Mouse (Mus musculus) urinary bladder, postnatal 10 days (tissue): Measurements from ENCODE around the gene Yy1.
A peak's percentile ranks its signal among the peaks of the same experiment; 100 is the strongest.

ENCODE experiments used
- DNase-seq: peaks from one replicate; pipeline ENCODE4 v3.0.0; 2022; ENCODE audit warnings: low spot score

Yy1 gene

DNA sequence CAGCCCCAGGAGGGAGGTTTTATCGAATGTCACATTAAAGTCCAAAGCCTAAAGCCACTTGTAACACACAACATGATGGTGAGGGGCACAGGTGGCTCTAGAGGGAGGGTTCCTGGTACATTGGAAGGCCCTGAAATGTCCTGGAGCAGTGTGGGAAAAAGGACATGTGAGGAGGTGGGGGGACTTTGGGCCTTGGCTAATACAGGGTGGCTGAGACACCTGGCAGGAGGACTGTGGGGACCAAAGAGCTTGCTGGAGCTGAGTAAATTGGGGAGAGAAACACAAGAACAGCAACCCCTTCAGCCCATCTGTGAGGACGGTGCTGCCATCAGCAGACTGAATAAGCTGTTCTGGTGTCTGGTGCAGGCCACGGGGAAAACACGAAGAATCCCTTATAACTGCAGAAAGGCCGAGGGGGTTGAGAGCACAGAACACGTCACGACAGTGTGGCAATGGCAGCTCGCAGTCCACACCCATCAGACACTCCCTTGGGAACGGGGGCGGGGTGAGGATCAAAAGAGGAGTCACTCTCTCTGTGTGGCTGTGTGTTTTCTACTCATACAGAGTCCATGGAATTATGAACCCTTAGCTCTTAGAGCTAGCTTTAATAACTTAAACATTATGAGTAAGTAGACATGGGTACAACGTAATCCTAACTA lies 24.4 kb upstream of the Yy1 start:
- no peak for DNase-seq

DNA sequence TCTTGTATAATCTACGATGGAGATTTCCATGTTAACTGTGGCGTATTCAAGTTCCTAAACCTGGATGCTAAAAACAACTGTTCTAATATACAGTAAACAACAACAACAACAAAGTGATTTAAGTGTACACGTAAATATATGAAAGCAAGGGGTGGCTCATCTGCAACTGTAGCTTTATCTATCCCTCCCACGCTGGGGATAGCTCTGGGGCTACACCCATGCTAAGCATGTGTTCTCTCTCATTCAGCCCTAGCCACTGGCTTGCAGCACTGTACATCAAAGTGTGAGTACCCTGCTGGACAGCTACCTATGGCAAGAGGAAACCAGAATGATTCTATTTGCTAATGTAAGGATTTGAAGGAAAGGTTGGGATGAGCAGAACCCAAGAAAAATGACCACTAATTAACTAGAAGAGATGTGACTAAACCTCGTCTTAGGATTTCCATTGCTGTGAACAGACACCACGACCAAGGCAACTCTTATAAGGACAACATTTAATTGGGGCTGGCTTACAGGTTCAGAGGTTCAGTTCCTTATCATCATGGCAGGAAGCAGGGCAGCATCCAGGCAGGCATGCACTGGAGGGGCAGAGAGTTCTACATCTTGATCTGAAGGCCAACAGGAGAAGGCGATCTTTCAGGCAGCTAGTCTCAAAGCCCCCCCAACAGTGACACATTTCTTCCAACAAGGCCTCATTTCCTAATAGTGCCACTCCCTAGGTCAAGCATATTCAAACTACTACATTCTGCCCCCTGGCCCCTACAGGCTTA lies 12.5 kb upstream of the Yy1 start:
- no peak for DNase-seq

DNA sequence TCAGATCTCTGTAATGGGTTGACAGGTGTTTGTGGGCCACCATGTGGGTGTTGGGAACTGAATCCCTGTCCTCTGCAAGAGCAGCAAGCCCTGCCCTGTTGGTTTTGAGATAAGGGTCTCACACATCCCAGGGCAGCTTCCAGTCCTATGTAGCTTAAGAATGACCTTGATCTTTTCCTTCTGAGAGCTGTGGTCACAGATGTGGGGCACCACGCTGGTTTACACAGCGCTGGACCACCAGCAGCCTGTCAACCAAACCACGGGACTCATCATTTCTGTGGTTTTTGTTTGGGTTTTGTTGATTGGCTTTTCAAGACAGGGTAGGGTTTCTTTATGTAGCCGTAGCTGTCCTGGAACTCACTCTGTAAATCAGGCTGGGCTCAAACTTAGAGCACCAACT lies 7.6 kb upstream of the Yy1 start:
- no peak for DNase-seq

DNA sequence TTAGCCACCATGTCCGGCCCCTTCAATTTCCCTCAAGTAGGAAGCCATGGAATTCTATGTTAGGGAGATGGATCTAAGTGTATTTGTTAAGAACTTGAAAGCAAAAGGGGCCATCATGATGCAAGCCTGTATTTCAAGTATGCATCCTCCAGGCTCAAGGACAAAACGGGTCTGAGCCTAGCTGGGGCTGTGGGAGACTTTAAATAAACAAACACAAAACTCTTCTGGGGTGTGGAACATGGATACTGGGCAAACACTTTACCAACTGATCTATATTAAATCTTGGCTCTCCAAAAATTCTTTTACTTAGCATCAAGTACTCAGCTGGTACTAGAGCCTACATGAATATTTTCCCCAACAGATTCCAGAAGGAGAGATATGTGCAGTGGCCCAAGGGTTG lies 5.4 kb upstream of the Yy1 start:
- DNase-seq, result no peak

DNA sequence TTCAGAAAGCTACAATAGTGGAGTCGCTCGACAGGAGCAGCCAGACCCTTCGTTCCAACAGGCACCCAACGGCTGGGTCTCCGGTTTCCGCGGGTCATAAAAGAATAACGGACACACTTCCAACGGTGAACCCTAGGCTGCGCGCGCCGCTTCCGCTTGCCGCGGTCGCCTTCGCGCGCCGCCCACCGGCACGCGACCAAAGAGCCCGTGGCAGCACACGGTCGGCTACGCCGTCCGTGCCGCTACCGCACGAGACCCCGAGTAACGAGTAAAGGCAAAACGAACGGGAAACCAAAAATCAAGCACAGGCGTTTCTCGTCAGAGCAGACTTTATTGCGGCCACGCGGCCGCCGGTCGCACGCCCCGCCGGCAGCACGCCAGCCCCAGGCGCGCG lies 624 bp upstream of the Yy1 start:
- peak; percentile 38 for DNase-seq

DNA sequence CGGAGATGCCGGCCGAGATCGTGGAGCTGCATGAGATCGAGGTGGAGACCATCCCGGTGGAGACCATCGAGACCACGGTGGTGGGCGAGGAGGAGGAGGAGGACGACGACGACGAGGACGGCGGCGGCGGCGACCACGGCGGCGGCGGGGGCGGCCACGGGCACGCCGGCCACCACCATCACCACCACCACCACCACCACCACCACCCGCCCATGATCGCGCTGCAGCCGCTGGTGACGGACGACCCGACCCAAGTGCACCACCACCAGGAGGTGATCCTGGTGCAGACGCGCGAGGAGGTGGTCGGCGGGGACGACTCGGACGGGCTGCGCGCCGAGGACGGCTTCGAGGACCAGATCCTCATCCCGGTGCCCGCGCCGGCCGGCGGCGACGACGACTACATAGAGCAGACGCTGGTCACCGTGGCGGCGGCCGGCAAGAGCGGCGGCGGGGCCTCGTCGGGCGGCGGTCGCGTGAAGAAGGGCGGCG lies 724 bp downstream of the Yy1 start:
- DNase-seq, result peak; percentile 18

DNA sequence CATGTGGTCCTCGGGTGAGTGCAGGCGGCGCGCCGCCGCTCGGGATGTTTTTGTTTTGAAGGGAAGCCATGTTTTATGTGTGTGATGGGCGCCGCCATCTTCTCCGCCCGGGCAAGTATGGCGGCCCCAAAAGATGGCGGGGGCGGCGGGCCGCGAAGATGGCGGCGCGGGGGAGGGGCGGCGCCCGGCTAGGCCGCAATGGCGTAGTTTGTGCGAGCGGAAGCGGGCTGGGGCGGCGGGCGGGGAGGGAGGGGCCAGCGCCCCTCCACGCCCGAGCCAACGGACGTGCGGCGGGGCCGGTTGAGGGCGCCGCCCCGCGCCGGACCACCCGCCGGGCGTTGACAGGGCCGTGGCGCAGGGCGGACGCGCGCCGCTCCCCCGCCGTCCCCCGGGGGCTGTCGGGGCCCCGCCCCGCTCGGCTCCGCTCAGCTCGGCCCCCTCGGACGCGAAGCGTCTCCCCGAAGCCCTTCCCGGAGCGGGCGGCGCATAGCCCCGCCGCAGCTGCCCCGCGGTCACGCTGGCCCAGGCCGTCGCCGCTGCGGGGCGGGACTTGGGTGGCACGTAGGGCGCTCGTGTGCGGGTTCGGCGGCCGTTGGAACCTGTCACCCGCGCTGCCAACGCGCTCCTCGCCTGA lies 1.4 kb downstream of the Yy1 start:
- DNase-seq, result peak; percentile 28

DNA sequence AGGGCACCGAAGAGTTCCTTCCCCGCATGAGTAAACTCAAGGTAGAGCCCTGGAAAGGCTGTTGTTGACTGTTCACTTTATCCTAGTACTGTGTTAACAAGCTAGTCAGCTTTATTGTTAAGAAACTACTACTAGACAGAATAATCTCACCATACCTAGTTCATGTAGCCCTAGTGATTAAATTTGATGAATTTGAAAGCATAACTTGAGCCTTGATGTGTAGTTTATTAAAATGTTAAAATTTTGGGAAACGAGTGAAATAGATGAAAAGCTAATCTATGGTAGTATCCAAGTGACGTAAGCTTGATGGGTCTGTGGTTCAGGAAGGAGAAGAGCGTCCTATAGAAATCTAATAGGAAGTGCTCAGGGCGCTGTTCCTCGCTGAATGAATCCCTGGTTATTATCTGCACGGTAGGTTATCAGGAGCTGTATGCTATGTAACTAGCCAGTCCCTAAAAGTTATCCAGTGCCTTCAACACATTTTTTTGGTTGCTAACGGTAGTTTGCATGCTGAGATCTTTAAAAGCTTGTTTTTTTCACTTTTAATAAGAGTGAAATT lies 2.3 kb downstream of the Yy1 start:
- DNase-seq, result no peak

DNA sequence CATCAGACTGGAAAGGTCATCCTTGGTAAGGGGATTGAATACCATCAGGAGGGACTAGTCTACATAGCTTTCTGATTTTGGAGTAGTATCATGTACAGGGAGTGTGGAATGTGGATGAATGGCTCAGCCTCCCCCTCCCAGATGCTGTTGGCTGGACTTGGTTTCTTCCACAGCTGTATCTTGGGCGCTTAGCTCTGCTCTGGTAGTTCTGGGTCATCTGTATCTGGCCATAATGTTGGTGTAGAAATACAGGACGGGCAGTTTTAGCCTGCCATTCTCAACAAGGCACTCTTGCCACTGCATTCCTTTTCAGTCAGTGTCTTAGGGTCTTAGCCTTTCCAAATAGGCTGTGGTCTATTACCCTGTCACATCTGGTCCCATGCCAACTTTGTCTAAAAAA lies 8.8 kb downstream of the Yy1 start:
- no peak for DNase-seq

DNA sequence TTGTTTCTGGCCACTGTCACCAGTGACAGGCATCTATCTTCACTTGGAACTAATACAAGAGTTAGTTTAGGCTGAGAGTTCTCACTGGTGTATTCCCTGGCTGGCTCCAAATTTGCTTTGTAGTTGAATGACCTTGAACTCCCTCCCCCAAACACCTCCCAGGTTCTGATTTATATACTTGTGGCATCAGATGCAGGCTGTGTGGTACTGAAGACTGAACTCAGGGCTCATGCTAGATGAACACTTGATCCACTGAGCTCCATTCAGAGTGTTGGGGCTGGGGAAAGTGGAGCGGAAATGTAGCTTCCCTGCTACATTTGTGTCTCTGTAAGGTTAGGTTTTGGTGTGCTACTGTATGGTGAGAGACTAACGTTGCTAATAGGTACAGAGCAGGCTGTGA lies 11.6 kb downstream of the Yy1 start:
- no peak for DNase-seq

DNA sequence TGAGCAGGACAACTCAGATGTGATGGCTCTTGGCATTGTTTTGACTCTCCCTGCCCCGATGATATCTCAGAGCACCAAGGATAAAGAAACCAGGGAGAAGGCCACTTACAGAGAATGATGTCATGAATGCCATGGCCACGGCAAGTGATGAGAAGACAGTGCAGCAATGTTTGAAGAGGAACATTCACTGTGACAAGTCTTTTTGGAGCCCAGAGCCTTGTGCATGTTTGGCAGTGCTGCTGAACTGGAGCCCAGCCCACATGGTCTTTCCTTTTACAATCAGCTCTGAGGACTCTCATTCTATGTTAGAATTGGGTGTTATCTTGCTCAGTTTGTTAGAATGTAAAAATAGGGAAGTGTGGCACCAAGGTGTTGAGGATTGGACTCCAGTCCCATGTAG lies 15.7 kb downstream of the Yy1 start:
- no peak for DNase-seq

DNA sequence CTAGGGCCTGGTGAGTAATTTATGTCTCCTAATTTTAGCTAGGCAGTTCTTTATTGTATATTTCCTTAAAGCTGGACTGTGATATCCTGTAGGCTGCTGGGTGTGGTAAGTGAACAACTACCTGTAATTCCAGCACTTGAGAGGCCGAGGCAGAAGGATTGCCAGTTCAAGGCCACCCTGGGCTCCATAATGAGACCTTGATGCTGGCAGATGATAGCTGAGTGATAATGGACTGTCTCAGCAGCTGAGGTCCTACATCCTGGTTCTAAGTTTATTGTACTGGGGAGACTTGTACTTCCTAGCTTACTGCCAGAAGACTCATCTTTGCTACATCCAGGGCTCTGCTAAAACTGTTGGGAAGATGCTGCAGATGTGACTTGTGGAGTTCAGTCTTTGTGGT lies 17.0 kb downstream of the Yy1 start:
- DNase-seq, result no peak

DNA sequence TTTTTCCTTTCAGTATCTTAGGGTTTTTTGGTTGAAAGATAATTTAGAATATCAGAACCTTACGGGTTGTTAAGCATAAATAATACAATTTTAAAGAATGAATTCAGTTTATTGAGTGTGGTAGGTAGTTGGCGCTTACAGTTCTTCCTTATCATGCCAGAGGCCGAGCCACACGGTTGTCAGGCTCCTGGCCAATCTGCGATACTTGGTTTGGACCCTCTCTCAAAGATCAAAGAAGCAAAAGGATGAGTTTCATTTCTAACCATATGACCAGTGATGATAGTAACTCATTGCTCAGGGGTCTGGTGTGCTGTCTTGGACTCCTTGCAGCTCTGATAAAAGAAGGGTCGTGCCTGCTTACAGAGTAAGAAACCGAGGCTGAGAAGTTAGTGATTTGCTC lies 17.5 kb downstream of the Yy1 start:
- DNase-seq, result no peak

DNA sequence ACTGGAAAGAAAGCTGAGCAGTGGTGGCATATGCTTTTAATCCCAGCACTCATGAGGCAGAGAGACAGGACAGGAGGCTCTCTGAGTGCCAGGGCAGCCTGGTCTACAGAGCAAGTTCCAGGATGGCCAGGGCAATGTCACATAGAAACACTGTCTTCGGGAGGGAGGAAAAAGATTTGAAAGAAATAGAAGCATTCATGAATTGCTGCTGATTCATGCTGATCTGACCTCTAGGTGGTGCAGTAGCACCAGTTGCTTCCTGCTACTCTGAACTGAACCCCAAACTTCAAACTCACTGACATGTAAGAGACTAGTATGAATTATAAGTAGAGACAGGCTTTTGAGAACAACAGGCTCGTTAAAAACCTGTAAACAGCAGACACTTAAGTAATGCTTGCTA lies 18.4 kb downstream of the Yy1 start:
- no peak for DNase-seq

DNA sequence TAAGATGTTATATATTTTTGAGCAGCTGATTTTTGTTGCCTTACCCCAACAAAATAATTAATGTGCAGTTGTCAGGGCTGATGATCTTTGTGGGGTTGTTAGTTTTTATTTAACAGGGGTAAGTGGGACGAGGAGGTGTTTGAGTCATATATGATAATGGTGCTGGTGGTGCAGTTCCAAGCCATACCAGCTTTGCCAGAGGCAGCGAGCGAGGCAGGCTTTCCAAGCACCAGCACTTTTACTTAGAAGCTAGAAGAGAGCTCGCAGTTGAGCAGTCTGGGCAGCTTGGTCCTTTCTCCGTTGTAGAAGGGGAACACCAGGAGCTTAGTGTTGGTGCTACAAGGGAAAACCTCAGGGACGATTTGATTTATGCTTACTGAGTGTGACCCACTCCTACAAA lies 19.7 kb downstream of the Yy1 start:
- DNase-seq, result no peak

DNA sequence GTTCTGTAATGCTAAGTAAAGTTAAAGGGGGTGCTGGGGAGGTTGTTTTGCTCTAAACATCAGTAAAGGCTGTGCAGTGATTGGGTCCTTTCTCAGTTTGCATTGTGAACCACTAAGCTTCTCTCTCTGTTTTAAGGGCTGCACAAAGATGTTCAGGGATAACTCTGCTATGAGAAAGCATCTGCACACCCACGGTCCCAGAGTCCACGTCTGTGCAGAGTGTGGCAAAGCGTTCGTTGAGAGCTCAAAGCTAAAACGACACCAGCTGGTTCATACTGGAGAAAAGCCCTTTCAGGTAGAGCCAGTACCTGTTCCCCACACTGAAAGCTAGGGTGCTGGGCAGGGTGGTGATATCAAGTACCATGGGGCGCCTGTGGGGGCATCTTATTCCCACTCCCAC lies 21.7 kb downstream of the Yy1 start:
- no peak for DNase-seq

DNA sequence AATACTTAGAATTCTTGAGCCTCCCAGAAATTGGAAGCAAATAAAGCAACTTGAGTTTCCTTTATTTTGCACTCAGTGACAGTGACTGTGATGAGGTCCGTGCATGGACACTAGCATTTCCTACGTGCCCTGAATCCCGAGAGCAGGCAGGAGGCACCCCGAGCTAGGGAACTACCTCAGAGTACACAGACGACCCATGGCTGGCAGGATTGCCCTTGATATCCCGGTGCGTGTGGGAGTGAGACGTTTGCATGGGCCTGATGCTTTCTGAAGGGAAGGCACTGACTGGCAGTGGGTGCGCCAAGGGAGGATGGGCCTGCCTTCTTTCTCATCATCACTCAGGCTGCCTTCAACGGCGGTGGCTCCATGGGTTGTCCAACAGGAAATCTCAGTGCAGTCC lies 23.8 kb downstream of the Yy1 start:
- no peak for DNase-seq

DNA sequence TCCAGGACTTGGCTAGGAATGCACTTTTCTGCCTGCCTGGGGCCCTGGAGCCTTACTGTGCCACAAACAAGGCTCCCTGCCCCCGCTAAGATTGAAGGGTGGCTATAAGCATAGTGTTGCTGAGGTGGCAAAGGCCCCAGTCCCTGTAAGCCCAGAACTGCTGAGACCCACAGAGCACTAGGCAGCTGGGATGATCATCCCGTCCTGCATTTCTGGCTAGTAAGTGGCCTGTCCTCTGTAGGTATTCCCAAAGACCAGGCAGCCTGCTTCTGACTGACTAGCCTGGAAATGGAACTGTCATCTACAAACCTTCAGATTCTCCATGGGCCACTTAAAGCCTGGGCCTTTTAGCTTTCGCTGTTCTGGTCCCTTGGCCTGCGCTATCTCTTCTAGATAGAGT lies 27.7 kb downstream of the Yy1 start:
- no peak for DNase-seq

DNA sequence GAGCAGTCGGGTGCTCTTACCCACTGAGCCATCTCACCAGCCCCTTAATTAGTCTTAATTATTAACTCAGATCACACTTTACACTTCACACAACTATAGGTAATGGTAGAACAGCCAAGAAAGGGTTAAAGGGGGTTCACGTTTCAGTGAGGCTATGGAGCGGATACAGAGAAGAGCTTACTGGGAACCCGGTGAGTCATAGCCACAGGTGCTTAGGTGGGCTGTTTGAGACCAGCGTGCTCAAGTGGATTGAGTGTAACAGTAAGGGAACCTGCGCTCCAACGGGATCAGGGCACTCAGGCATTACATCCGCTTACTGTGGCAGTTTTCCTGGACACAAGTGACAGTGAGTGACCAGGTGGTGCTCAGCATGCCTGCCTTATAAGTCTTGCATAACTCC lies 30.3 kb downstream of the Yy1 start:
- DNase-seq, result no peak

DNA sequence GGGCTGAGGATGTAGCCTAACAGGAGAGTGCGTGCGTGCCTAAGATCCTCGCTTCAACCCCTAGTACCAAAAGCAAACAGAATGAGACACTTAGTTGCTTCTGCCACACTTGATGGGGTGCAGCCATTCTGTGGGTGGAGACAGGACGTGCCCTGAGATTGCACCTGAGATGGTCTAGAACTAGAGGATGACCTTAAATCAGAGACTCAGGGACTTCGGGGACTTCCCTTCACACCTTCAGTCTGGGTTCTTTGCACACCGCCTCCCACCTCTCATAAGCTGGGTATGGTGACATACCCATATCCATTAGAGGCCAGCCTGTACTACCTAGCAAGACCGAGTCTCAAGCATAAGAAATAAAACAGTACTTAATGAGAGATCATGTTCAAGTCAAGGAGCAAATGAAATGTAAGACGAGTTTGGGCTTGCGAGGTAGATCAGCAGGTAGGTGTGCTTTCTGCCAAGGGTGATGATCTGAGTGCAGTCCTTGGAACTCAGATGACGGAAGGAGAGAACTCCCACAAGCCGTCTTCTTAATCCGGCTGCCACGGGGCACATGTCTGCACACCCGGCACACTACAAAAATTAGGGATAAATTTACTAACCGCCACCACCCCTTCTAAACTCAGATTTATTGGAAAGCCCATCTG lies 31.6 kb downstream of the Yy1 start:
- no peak for DNase-seq

DNA sequence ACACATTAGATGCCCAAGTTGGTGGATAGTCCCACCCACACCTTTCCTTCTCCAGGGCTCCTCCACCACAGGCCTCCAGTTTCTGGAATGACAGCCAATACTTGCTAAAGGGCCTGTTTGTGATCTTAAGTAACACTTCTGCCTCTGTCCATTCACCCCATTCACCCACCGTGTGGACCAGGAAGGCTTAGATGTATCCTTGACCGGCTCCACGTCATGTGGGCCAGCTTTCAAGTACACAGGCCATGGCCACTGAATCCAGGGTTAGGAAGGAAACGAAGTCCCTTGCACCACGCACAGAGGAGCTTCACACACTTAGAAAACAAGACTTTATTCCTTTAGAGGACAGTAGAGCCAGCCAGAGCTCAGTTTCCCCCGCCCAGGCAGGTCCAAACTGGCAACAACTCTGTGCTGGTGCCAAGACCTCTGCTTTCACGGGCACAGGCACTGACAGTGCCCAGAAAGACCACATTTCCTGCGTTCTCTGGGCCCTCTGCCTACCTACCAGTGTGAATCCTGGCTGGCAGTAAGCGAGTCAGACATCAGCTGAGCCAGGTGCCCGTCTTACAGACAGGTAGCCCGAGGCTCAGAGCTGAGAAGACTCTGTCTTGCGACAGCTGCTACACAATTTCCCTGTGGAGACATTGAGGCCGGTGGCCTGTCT lies 32.9 kb downstream of the Yy1 start:
- DNase-seq, result no peak
